Mouse (Mus musculus): ENCODE data around the gene Olfr444. TPM values are rescaled to one million over a fixed set of nuclear protein-coding genes. Genes with fewer than 3 reads are reported as not detected.

The Olfr444 gene
- total RNA-seq (2023): not detected in 4 replicates

DNA sequence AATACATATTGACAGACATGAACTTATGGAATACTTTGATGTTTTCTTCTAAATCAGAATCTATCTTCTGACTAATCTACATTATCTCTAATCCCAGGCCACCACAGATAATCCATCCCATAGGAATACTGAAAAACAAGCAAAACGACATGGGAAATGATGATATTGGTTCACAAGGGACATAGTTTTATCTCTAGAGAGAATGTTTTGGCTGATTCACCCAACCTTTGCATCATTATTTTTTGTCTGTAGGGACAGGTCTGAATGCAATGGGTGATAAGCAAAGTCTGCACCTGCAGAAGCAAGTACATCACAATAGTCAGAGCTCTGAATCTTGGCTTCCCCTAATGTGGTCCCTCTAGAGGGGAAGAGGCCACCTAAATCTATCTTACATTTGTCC is at the start of gene Olfr444:
Olfr444 (plus strand) TSS at position 301 of the 400 bp plus-strand sequence.

DNA sequence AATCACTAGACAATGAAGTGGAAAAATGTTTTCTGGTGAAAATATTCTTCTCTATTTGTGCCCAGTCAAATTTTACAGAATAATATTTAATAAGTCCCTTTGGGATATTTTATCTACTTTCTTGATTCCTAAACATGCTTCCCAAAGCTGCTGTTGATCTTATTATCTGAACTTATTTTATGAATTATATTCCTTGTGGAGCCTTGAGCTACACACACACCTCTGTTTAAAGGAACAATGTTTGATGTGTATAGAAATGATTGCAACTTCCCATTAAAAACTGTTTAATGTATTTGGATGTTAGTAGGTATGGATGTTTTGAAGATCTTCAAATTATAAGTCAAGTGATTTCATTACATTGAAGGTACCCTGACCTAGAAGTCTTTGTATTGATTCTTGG is 40.3 kb upstream of the Olfr444 start, which contains the start of gene Olfr447:
Olfr447 (plus strand) TSS at position 301 of the 400 bp plus-strand sequence.

DNA sequence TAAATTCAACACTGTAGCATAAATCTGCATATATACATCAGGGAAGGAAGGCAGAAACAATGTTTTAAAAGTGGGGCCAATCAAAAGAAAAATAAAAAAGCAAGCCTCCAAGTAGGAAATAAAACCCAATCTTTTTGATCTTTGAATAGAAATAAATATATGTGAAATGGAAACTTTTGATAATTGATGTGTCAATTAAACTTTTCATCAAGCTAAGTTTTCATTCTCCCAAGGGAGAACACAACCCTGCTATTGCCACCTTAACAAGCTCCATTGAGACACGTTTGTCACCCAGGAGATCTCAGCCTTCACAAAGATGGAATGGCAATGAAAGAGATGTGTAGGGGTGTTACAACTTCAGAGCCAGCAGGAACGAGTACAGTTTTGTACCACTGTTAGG is 27.8 kb upstream of the Olfr444 start, which contains the start of gene Olfr446:
Olfr446 (plus strand) TSS at position 301 of the 400 bp plus-strand sequence.

Other genes with a start within 250 kb of the Olfr444 start
- not detected in 4 replicates for gene Tcaf1, start 239.0 kb upstream of the Olfr444 start, total RNA-seq (2023)
- not detected in 4 replicates for gene Olfr453, start 209.7 kb upstream of the Olfr444 start, total RNA-seq (2023)
- not detected in 4 replicates for gene Olfr38, start 192.7 kb upstream of the Olfr444 start, total RNA-seq (2023)
- gene Olfr452, start 164.0 kb upstream of the Olfr444 start, total RNA-seq (2023): not detected in 4 replicates
- gene Olfr450, start 137.1 kb upstream of the Olfr444 start, total RNA-seq (2023): not detected in 4 replicates
- gene Olfr449, start 114.7 kb upstream of the Olfr444 start, total RNA-seq (2023): not detected in 4 replicates
- not detected in 4 replicates for gene Olfr448, start 58.6 kb upstream of the Olfr444 start, total RNA-seq (2023)
- not detected in 4 replicates for gene Olfr447, start 40.2 kb upstream of the Olfr444 start, total RNA-seq (2023)
- gene Olfr446, start 27.7 kb upstream of the Olfr444 start, total RNA-seq (2023): not detected in 4 replicates
- not detected in 4 replicates for gene Olfr441, start 157.3 kb downstream of the Olfr444 start, total RNA-seq (2023)
- not detected in 4 replicates for gene Olfr237-ps1, start 197.5 kb downstream of the Olfr444 start, total RNA-seq (2023)
- gene Olfr437, start 214.2 kb downstream of the Olfr444 start, total RNA-seq (2023): not detected in 4 replicates
- gene Olfr13, start 223.1 kb downstream of the Olfr444 start, total RNA-seq (2023): not detected in 4 replicates
- not detected in 4 replicates for gene Olfr435, start 248.1 kb downstream of the Olfr444 start, total RNA-seq (2023)